ENCODE assay signal across 8 mouse cellular contexts in the genomic region with DNA sequence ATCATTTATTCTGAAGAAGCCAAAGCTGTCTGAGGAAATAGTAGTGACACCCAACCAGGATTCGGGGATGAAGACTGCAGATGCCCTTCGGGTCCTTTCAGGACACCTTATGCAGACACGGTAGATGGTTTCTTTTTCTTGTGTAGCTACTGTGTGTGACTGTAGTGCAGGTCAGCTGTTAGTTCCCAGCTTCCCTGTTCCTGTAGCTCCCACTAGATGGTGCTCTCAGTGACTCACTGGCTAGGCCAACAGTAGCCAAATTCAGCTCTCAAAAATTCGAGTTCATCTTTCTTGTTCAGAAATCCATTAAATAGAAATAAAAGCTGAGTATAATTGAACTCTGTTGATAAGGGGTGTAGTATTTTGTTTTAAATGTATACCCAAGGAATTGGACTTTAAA. TPM values are rescaled to one million over a fixed set of nuclear protein-coding genes. Genes with fewer than 3 reads are reported as not detected.
DNase-seq lines count a peak whose midpoint lies in the region; ATAC-seq and TF ChIP-seq lines count a peak whose summit lies in the region.
"Had no signal": no experiment of that assay in that cellular context is flagged by ENCODE, and none has a peak within 500 bp of the region (broad histone marks: within the 10 kb centered on the region; RNA-seq: fewer than 3 reads in every experiment).

No protein-coding gene starts in this region.

- DNase-seq in CH12.LX (ENCODE audit: extremely low read depth) (peak; percentile 35), Patski (ENCODE audit: low read depth, low spot score) (peak; percentile 9)
- DNase-seq in hindbrain, postnatal 0 days (ENCODE audit: low spot score): peak; percentile 71
- DNase-seq in naive thymus-derived CD4-positive, alpha-beta T cell, adult 2 months (ENCODE audit: low read depth): peak; percentile 9
- DNase-seq in gastrocnemius, postnatal 14 days: no peak

- POLR2A ChIA-PET in Patski (lab: Charles Lee): no interaction called here

- dilution Hi-C loops in CH12.LX (cut with MboI; ENCODE audit: extremely low pct_ligation_motif_present, extremely low pct_unique_long_range_greater_than_20kb, low sequenced_read_pairs): no loop called here

- peak; percentile 27 for TF ChIP-seq RAD21 in CH12.LX (IDR thresholded peaks at IDR 0.05; ENCODE audit: low read depth, low read length)

- H3K4me1 ChIP-seq in intestine, postnatal 0 days (replicated peaks; ENCODE audit: control insufficient read depth, insufficient read depth, low read length): no peaks in the 10 kb centered on the region
- H3K4me1 ChIP-seq in intestine, embryonic 16.5 days (ENCODE audit: control insufficient read depth, insufficient read depth, low read length): no peaks in the 10 kb centered on the region
- peaks cover 0 to 5% of the 10 kb centered on the region in 2 experiments; a peak in 1 of 4 replicates for H3K4me1 ChIP-seq in CH12.LX (ENCODE audit: control insufficient read depth in 1 of 2, insufficient read depth in 2 of 2)
- no peaks in the 10 kb centered on the region for H3K4me1 ChIP-seq in hindbrain, postnatal 0 days (ENCODE audit: insufficient read depth, low read length)
- H3K4me1 ChIP-seq: limb, embryonic 15.5 days had no signal

- TF ChIP-seq EP300 in CH12.LX (IDR thresholded peaks at IDR 0.05; ENCODE audit: low read length): no peak

- H3K36me3 ChIP-seq in intestine, postnatal 0 days (ENCODE audit: control insufficient read depth, insufficient read depth): peaks cover 79% of the 10 kb centered on the region
- peaks cover 11% of the 10 kb centered on the region for H3K36me3 ChIP-seq in intestine, embryonic 16.5 days (ENCODE audit: control insufficient read depth, insufficient read depth, low read length)
- peaks cover 66 to 90% of the 10 kb centered on the region in 2 experiments for H3K36me3 ChIP-seq in CH12.LX (replicated peaks in 1 of 2; ENCODE audit: control insufficient read depth in 1 of 2, insufficient read depth in 1 of 2, low read length in 1 of 2)
- H3K36me3 ChIP-seq in hindbrain, postnatal 0 days (ENCODE audit: insufficient read depth, low read length): peaks cover 48% of the 10 kb centered on the region

- no peak for TF ChIP-seq POLR2A in CH12.LX (IDR thresholded peaks at IDR 0.05; ENCODE audit: low read depth, low read length)

- peak; percentile 60 for TF ChIP-seq CTCF in intestine, postnatal 0 days (IDR thresholded peaks at IDR 0.05; ENCODE audit: low read depth)
- peak; percentile 34 to 68; a peak in 3 of 4 replicates for TF ChIP-seq CTCF in CH12.LX (conservative IDR thresholded peaks at IDR 0.05 in 1 of 2, IDR thresholded peaks at IDR 0.05 in 1 of 2; ENCODE audit: low read depth in 2 of 2, low read length in 2 of 2)
- TF ChIP-seq CTCF in Patski (IDR thresholded peaks at IDR 0.05): peak; percentile 85
- TF ChIP-seq CTCF in hindbrain, postnatal 0 days (IDR thresholded peaks at IDR 0.05; ENCODE audit: low read depth): peak; percentile 70

- no peak overlapping the region for H3K4me3 ChIP-seq in intestine, postnatal 0 days (ENCODE audit: low read depth, low read length)
- H3K4me3 ChIP-seq in intestine, embryonic 16.5 days (ENCODE audit: low read length): no peak overlapping the region
- H3K4me3 ChIP-seq in CH12.LX (replicated peaks in 1 of 3; ENCODE audit: low read depth in 2 of 3, low read length in 2 of 3, poor library complexity in 1 of 3): no peak overlapping the region
- H3K4me3 ChIP-seq in hindbrain, postnatal 0 days (ENCODE audit: low read length): no peak overlapping the region
- H3K4me3 ChIP-seq: limb, embryonic 15.5 days had no signal

- CTCF ChIA-PET in Patski (lab: Charles Lee): interaction anchor here (0.9 to 1.7 kb wide), 6 partner anchors 11 to 33 kb away, joined by 3 to 6 read pairs (median 4); no protein-coding TSS in a partner anchor

- H3K79me2 ChIP-seq in CH12.LX (replicated peaks; ENCODE audit: control insufficient read depth, extremely low read depth, insufficient read depth, poor library complexity, severe bottlenecking): no peaks in the 10 kb centered on the region

- H3K4me2 ChIP-seq in intestine, postnatal 0 days (replicated peaks; ENCODE audit: low read depth): no peak overlapping the region
- H3K4me2 ChIP-seq in intestine, embryonic 16.5 days (ENCODE audit: low read depth, low read length): no peak overlapping the region
- no peak overlapping the region for H3K4me2 ChIP-seq in CH12.LX (ENCODE audit: insufficient read depth, low read depth, poor library complexity, severe bottlenecking)
- no peak overlapping the region for H3K4me2 ChIP-seq in hindbrain, postnatal 0 days (ENCODE audit: low read depth, low read length)
- H3K4me2 ChIP-seq: limb, embryonic 15.5 days had no signal

- no peak for ATAC-seq in intestine, postnatal 0 days
- ATAC-seq in intestine, embryonic 16.5 days: no peak
- peak; percentile 54 for ATAC-seq in Patski
- 0 out of 2 replicates have a peak, but pooled peaks have one; percentile 71 for ATAC-seq in hindbrain, postnatal 0 days

- H3K27ac ChIP-seq in intestine, postnatal 0 days (ENCODE audit: low read depth, low read length): no peak overlapping the region
- H3K27ac ChIP-seq in intestine, embryonic 16.5 days (ENCODE audit: low read length): no peak overlapping the region
- no peak overlapping the region for H3K27ac ChIP-seq in CH12.LX (ENCODE audit: insufficient read depth, low read depth)
- no peak overlapping the region for H3K27ac ChIP-seq in hindbrain, postnatal 0 days
- H3K27ac ChIP-seq: limb, embryonic 15.5 days had no signal

- H3K27me3 ChIP-seq in intestine, postnatal 0 days (replicated peaks; ENCODE audit: control insufficient read depth, insufficient read depth, low read length): no peaks in the 10 kb centered on the region
- no peaks in the 10 kb centered on the region for H3K27me3 ChIP-seq in intestine, embryonic 16.5 days (replicated peaks; ENCODE audit: control insufficient read depth, insufficient read depth, low read length)
- H3K27me3 ChIP-seq in CH12.LX (replicated peaks) (no peaks in the 10 kb centered on the region), Patski (no peaks in the 10 kb centered on the region)
- H3K27me3 ChIP-seq in hindbrain, postnatal 0 days (ENCODE audit: insufficient read depth, low read length): no peaks in the 10 kb centered on the region
- H3K27me3 ChIP-seq: limb, embryonic 15.5 days had no signal

- intact Hi-C loops in gastrocnemius, postnatal 14 days (cut with DNase I; ENCODE audit: low total_unique reads): no loop called here

- WGBS in intestine, postnatal 0 days: 84% methylated on average over 4 of the region's 4 CpGs
- 88% methylated on average over 4 of the region's 4 CpGs for WGBS in intestine, embryonic 16.5 days
- 85% methylated on average over 4 of the region's 4 CpGs for WGBS in hindbrain, postnatal 0 days

- H3K9me3 ChIP-seq in intestine, postnatal 0 days (ENCODE audit: control insufficient read depth): no peaks in the 10 kb centered on the region
- no peaks in the 10 kb centered on the region for H3K9me3 ChIP-seq in intestine, embryonic 16.5 days (ENCODE audit: control insufficient read depth, low read length)
- no peaks in the 10 kb centered on the region for H3K9me3 ChIP-seq in CH12.LX (replicated peaks; ENCODE audit: low read length)
- H3K9me3 ChIP-seq in hindbrain, postnatal 0 days (ENCODE audit: low read length): no peaks in the 10 kb centered on the region
- H3K9me3 ChIP-seq: limb, embryonic 15.5 days had no signal

- H3K9ac ChIP-seq in intestine, postnatal 0 days (ENCODE audit: low read depth, low read length): no peak overlapping the region
- H3K9ac ChIP-seq in intestine, embryonic 16.5 days (ENCODE audit: low read depth, low read length): no peak overlapping the region
- H3K9ac ChIP-seq in CH12.LX (ENCODE audit: insufficient read depth, low read depth): no peak overlapping the region
- no peak overlapping the region for H3K9ac ChIP-seq in hindbrain, postnatal 0 days (replicated peaks; ENCODE audit: low read length)
- H3K9ac ChIP-seq: limb, embryonic 15.5 days had no signal

- in situ Hi-C loops in CH12.LX (cut with MboI; ENCODE audit: low pct_ligation_motif_present, low pct_unique_long_range_greater_than_20kb, low sequenced_read_pairs): no loop called here
- in situ Hi-C loops in Patski (cut with MboI; ENCODE audit: low pct_unique_long_range_greater_than_20kb): no loop called here

TF ChIP-seq in CH12.LX, 34 proteins besides CTCF, POLR2A, EP300 and RAD21:
- no peak for TF ChIP-seq USF2 (conservative IDR thresholded peaks at IDR 0.05; ENCODE audit: low read depth, low read length)
- TF ChIP-seq ELF1 (IDR thresholded peaks at IDR 0.05; ENCODE audit: low read depth, low read length): 0 out of 2 replicates have a peak, but pooled peaks have one; percentile 12
- peak; percentile 41 for TF ChIP-seq SMC3 (IDR thresholded peaks at IDR 0.05; ENCODE audit: low read depth, low read length)
- TF ChIP-seq MAX (IDR thresholded peaks at IDR 0.05; ENCODE audit: low read length): no peak

RNA-seq across cellular contexts. Expression of a gene that starts 32.4 kb away (rescaled TPM):
- 34.1 and 37.9 TPM in 2 replicates for polyA plus RNA-seq in intestine, postnatal 0 days (2015; fragmentation: Nextera tagmentation; extraction: Ambion mirVana)
- polyA plus RNA-seq in intestine, embryonic 16.5 days (2015; fragmentation: Nextera tagmentation; extraction: Ambion mirVana): 65.6 and 70.2 TPM in 2 replicates
- total RNA-seq in CH12.LX (2012; rRNA removed) (81.9 and 89.2 TPM in 2 replicates), CH12.LX (2014; rRNA removed) (173 and 174 TPM in 2 replicates)
- polyA plus RNA-seq in CH12.LX (2012; ENCODE audit: insufficient read length, low read depth) (97.3 and 120 TPM in 2 replicates), Patski (2021) (127 TPM)
- total RNA-seq in hindbrain, postnatal 0 days (2014; rRNA removed): 84.1 and 102 TPM in 2 replicates
- 100.0 and 101 TPM in 2 replicates for polyA plus RNA-seq in hindbrain, postnatal 0 days (2015; fragmentation: Nextera tagmentation; extraction: Ambion mirVana)
- 10 to 100 TPM; 39.7 to 41.8 TPM for total RNA-seq in gastrocnemius, postnatal 14 days (2021)

RNA-seq across cellular contexts. Expression of a gene that starts 41.9 kb away (rescaled TPM):
- polyA plus RNA-seq in intestine, postnatal 0 days (2015; fragmentation: Nextera tagmentation; extraction: Ambion mirVana): 4.3 and 4.7 TPM in 2 replicates
- 4.7 and 6.1 TPM in 2 replicates for polyA plus RNA-seq in intestine, embryonic 16.5 days (2015; fragmentation: Nextera tagmentation; extraction: Ambion mirVana)
- total RNA-seq in CH12.LX (2012; rRNA removed) (3.0 and 3.5 TPM in 2 replicates), CH12.LX (2014; rRNA removed) (1.7 and 2.2 TPM in 2 replicates)
- polyA plus RNA-seq in CH12.LX (2012; ENCODE audit: insufficient read length, low read depth) (5.1 and 5.8 TPM in 2 replicates), Patski (2021) (28.2 TPM)
- total RNA-seq in hindbrain, postnatal 0 days (2014; rRNA removed): 3.7 and 6.0 TPM in 2 replicates
- 2.5 and 2.7 TPM in 2 replicates for polyA plus RNA-seq in hindbrain, postnatal 0 days (2015; fragmentation: Nextera tagmentation; extraction: Ambion mirVana)
- 10 to 100 TPM; 20.4 to 28.1 TPM for total RNA-seq in gastrocnemius, postnatal 14 days (2021)

Comparison
In these comparisons a context has a peak if more than half of its experiments do, and no peak if none do; other contexts are left out.
1. ATAC-seq: peak in Patski (single experiment) and hindbrain, postnatal 0 days (single experiment); none in intestine, postnatal 0 days (single experiment) and intestine, embryonic 16.5 days (single experiment).
2. Peak in every context shown above with its lines, with median percentiles within 50 percentile points of each other: CTCF ChIP-seq.